Mouse (Mus musculus): Measurements from ENCODE around the gene Tmem199.

GRCm38 (mm10) chr11:78528714-78529113 is 16.7 kb upstream of the Tmem199 start:
- TF ChIP-seq POLR2A (IDR thresholded peaks at IDR 0.05; ENCODE audit: insufficient read depth, low read depth, low read length) (no peak), CTCF (IDR thresholded peaks at IDR 0.05; ENCODE audit: insufficient read depth, low read depth, low read length) (no peak)
